Mouse (Mus musculus) adrenal gland (tissue): ENCODE measurements around the gene Itgal.
"Not testable (repeated sequence)": the region's sequence is repeated elsewhere in the genome, so short reads cannot be mapped to it uniquely, and the experiment has no call there.

Experiments used
- intact Hi-C: fragments of 180-260 bp; cut with DNase I; formaldehyde crosslinking; loops from one replicate; pipeline ENCODE4 v1.15.1; 2025

The Itgal gene

DNA sequence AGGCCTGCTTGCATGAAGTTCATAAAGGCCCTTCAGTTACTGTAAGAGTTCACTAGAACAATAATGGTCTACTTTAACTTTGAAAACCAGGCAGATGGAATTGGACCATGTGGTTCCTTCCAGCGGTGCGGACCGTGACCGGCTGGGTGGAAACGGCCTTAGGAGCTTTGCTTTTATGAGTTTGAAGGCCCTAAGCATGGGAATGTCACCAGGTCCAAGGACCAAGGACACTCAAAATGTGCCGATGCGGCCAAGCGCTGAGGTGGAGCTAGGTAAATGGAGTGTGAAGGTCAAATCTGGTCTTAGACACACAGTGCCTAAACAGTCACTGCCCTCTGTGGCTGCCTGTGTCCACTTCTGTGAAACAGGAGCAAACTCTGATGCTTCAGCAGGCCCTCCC lies 45.3 kb downstream of the Itgal start:
- intact Hi-C loops = no loop called here

- intact Hi-C loops = not testable (repeated sequence)
Measured at GRCm38 (mm10) chr7:127341861-127342260, 45.8 kb downstream of the Itgal start.

- intact Hi-C loops = no loop called here
Measured at GRCm38 (mm10) chr7:127342332-127342731, 46.3 kb downstream of the Itgal start.

GRCm38 (mm10) chr7:127342888-127343287 lies 46.8 kb downstream of the Itgal start:
- intact Hi-C loops = no loop called here

- intact Hi-C loops = no loop called here
Measured at GRCm38 (mm10) chr7:127343351-127344019, 47.4 kb downstream of the Itgal start.

DNA sequence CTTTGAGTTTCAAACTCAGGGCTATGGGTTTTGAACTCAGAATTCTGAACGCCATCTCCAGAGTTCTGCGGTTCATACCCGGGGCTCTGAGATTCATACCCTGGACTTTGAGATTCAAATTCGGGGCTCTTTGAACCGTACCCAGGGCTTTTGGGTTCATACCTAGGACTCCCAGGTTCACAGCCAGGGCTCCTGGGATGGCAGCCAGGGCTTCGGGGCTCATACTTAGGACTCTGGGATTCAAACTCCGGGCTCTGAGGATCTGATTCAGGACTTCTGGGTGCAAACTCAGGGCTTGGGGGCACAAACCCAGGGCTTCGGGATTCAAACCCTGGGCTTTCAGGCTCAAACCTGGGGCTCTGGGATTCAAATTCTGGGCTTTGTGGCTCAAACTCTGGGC lies 48.3 kb downstream of the Itgal start:
- intact Hi-C loops = no loop called here

- intact Hi-C loops = no loop called here
Measured at GRCm38 (mm10) chr7:127345092-127345491, 49.0 kb downstream of the Itgal start.

DNA sequence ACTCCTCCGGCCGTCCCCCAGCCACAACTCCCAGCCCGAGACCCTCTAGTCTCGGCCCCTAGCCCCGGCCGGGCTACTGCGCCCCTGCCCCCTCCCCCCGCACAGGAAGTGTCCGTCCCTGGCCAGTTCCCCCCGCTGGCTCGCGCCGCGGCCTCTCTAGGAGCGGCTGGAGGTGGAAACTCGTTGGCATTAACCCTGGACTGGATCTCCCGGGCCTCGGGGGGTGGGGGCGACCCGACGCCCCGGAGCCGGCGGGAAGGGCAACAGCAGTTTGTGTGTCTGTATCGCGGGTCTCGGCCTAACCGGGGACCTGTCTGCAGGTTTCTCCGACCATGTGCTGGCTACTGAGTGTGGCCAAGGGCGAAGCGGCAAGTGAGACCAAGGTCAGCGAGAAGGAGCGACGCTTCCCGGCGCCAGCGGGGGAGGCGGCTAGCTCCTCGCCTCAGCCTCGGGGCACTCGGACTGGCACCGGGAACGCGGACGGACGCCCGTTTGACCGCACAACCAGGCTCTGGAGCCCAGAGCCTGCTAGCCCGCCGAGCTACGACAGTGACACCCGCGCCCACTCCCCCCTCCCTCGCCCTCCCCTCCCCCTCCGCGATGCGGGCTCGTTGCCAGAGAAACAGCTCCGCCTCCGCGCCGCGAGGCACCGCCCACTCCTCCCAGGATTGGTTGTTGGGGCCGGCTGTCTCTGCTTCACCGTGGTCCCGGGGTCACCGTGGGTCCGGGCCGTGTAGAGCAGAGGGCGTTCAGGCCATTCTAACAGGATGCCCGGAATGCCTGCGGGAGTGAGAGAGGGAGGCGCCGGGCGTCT lies 49.7 kb downstream of the Itgal start, which contains the start of gene Zfp768:
TSS of gene Zfp768 (minus strand) at position 78 of the 814 bp plus-strand sequence.
- intact Hi-C loops = no loop called here

DNA sequence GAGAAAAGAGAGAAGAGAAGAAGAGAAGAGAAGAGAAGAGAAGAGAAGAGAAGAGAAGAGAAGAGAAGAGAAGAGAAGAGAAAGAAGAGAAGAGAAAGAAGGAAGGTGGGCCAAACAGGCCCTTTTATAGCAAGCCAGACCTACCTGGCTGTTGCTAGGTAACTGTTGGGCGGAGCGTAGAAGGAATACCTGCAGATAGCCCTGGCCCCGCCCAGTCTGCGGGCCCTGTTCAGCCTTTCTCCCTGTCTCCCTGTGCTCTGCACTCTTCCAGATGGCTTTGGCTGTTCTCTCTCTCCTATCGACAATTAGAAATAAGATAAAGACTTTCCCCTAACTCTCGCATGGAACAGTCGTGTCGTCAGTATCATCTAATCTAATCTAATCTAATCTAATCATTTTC lies 50.6 kb downstream of the Itgal start:
- intact Hi-C loops = no loop called here

DNA sequence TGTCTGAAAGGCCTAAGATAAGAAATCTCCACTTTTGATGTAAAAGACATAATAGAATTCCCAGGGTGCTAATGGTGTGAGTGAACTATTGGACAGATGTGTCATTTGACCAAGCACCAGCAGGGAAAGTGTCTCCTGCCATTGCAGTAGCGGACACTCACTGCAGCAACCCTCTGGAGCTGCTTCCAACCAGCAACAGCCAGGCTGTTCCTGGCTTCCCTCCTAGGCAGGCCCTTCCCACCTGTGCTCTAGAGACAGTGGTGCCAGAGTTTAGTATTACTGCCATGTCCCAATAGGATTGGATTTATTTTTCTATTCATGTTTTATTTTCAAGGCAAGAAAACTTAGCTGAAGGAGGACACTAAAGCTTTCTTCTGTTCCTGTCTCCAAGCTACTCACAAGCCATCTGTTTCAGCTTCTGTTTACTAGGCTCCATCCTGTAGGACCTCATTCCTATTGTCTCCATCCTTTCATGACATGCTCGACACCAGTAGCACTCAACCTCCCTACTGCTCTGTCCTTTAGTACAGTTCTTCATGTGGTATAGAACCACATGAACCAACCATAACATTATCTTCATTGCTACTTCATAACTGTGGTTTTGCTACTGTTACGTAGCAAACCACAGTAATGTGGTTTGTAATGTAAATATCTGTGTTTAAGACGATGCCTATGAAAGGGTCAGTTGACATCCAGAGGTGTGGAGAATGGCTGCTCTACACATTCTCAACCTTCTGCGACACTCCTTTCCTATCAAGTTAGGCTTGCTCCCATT lies 55.4 kb downstream of the Itgal start:
- intact Hi-C loops = no loop called here

DNA sequence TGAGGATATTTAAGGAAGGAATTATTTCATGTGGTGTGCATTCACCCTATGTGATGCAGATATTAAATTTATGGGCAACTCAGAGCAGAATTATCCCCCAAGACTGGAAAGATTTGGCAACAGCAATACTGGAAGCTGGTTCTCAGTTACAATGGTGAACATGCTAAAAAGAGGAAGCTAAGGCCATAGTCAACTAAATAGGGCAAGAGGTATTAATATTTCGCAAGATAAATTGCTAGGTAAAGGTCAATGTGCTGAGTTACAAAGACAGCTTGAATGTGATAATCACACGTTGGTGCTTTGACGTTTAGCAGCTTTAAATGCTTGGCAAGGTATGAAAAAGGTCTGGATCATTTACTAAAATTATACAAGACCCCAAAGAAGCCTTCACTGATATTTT lies 59.7 kb downstream of the Itgal start:
- intact Hi-C loops = no loop called here

DNA sequence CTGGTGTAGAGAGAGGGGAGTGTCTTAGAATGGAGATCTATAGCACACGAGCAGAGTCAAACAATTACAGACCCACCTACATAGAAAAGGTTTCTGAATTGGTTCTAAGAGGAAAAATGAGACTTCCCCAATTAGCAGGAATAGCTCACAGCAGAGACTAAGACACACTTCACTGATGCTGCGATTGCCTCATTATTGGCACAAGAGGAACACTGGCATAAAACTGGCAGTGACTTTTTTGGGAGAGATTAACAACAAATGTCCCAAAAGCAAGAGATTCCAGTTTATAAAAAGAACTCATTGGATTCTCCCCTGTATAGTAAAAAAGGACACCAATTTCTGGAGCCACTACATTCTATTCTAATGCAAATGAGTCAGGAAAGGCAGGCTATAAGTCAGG lies 61.8 kb downstream of the Itgal start:
- intact Hi-C loops = no loop called here

DNA sequence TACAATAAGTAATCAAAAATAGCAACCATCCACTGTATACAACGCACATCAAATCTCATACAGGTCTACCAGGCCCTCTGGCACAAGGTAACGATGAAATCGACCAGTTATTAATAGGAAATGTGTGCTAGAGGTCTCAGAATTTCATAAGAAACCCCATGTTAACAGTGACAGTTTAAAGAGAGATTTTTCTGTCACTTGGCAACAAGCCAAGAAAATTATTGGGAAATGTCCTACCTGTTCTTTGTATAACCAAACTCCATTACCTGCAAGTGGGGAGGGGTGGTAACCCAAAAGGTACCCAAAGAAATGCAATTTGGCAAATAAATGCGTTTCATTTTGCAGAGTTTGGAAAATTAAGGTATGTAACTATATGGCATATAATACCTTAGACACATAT lies 62.4 kb downstream of the Itgal start:
- intact Hi-C loops = no loop called here

DNA sequence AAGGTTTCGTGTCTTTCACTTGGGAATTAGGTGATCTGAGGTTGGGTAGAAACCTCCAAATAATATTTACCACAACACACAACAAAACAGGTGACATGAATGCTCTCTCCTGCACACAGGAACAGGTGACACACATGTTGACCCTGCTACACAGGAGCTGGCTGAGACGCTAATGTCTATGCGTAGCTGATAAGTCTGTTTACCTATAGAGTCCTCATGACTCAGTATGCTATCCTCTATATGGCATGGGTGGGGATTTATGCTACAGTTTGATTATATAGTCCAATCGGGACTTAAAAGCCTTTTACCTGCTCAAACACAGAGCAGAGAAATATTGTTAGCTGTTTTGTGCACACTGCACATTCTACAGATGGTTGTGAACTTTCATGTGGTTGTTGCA lies 64.2 kb downstream of the Itgal start:
- intact Hi-C loops = loop anchor here (5.0 kb wide), 2 partner anchors 42 to 137 kb away; no protein-coding TSS in a partner anchor

- intact Hi-C loops = loop anchor here (5.0 kb wide), 2 partner anchors 41 to 136 kb away; no protein-coding TSS in a partner anchor
Measured at GRCm38 (mm10) chr7:127361449-127361848, 65.4 kb downstream of the Itgal start.

- intact Hi-C loops = loop anchor here (5.0 kb wide), 2 partner anchors 40 to 135 kb away; no protein-coding TSS in a partner anchor
Measured at GRCm38 (mm10) chr7:127362418-127362817, 66.4 kb downstream of the Itgal start.

DNA sequence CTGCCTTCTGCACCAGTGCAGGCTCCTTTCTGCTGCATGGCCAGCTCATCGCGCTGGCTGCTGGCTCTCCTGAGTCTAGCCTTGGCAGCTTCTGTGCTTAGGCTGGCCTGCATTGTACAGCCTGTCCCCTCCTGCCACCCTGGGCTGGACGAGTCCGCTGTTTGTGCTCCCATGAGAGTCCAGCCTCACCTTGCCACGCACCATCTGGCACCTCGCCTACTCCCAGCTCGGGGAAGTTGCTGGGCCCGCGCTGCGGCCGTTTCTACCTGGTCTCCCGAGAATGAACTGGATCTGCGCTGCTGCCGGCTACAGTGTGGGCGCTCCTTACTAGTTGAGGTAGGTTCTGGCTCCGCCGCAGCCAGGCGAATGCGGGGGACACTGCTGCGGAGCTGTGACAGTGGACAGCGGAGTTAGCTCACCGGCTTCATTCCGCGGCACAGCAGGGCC lies 67.4 kb downstream of the Itgal start:
- intact Hi-C loops = loop anchor here (5.0 kb wide), 2 partner anchors 39 to 134 kb away; no protein-coding TSS in a partner anchor

- intact Hi-C loops = loop anchor here (5.0 kb wide), 2 partner anchors 38 to 133 kb away; no protein-coding TSS in a partner anchor
Measured at GRCm38 (mm10) chr7:127364166-127364565, 68.1 kb downstream of the Itgal start.

DNA sequence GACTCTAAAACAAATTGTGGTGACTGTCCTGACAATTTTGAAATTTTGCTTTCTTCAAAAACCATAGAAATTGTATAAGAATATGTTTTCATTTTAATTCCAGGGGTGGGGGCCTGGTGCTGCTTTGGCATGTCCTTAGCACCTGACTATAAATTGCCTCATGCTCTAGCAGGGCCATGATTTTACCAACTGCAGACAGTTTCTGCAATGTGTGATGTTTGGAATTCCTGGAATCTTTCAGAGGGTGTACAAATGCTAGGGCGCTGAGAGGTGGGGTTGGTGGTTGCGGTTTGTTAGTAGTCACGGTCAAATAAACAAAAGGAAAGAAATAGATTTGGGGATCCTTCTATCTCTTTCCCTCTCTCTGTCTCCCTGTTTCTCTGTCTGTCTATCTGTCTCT lies 70.2 kb downstream of the Itgal start:
- intact Hi-C loops = no loop called here

DNA sequence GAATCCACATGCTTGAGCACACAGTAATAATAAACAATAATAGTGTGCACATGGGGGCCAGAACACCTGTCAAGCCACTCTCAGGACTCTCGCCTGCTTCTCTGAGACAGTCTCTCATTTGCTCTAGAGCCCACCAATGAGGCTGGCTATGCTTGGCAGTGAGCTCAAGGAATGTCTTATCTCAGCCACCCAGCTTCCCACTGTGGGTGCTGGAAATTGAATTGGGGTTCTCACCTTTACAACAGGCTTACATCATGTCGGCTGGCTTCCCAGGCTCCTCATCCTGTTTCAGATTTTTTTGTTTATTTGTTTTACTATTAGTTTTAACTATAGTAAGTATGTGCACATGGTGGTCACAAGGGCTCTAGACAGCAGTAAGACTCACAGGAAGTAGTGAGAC lies 75.2 kb downstream of the Itgal start:
- intact Hi-C loops = no loop called here

DNA sequence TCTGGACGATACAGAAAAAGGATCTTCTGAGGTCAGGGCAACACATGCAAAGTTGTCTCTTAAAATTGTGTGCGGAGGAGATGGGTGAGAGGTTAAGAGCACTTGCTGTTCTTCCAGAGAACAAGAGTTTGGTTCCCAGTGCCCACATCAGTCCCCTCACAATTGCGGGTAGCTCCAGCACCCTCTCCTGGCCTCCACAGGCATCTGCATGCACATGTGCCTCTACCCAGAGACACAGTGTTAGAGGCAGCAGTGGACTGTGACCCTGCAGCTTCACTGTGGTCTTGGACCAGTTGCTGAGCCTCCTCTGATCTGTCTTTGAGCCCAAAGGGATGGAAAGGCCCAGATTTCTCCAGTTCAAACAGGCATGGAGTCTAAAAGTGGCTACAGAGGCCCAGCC lies 75.8 kb downstream of the Itgal start:
- intact Hi-C loops = not testable (repeated sequence)
